Mouse (Mus musculus): ENCODE results near the gene Rpap1. TPM values are rescaled to one million over a fixed set of nuclear protein-coding genes. Genes with fewer than 3 reads are reported as not detected.

Rpap1 gene
- 10 to 100 TPM; 16.4 to 16.7 TPM for total RNA-seq (2021)
- long read RNA-seq, full-length matches to known transcripts: 2 of 10 reads
- long read RNA-seq, partial matches to known transcripts: 7 of 10 reads
- long read RNA-seq, other reads (novel, unspliced or antisense): 1 of 10 reads

GRCm38 (mm10) chr2:119787206-119787883 lies at the start of gene Rpap1:
Gene Rpap1 (minus strand): TSS chr2:119787537.
- DNase-seq (ENCODE audit: low spot score in 2 of 2): peak; percentile 83 to 87

- DNase-seq (ENCODE audit: low spot score in 2 of 2): no peak
Measured at GRCm38 (mm10) chr2:119834231-119834630, 46.9 kb upstream of the Rpap1 start.

- no peak for DNase-seq (ENCODE audit: low spot score in 2 of 2)
Measured at GRCm38 (mm10) chr2:119830579-119830978, 43.2 kb upstream of the Rpap1 start.

- DNase-seq (ENCODE audit: low spot score in 2 of 2): peak; percentile 61 to 68
Measured at GRCm38 (mm10) chr2:119821136-119821535, 33.8 kb upstream of the Rpap1 start.

GRCm38 (mm10) chr2:119818668-119819272 lies 31.4 kb upstream of the Rpap1 start:
- DNase-seq (ENCODE audit: low spot score in 2 of 2): no peak

- DNase-seq (ENCODE audit: low spot score in 2 of 2): peak; percentile 65 to 75
Measured at GRCm38 (mm10) chr2:119817047-119817446, 29.7 kb upstream of the Rpap1 start.

- DNase-seq (ENCODE audit: low spot score in 2 of 2): no peak
Measured at GRCm38 (mm10) chr2:119816611-119817010, 29.3 kb upstream of the Rpap1 start.

- peak; percentile 69 to 80 for DNase-seq (ENCODE audit: low spot score in 2 of 2)
Measured at GRCm38 (mm10) chr2:119814376-119814933, 27.1 kb upstream of the Rpap1 start.

GRCm38 (mm10) chr2:119811490-119812146 lies 24.3 kb upstream of the Rpap1 start:
- DNase-seq (ENCODE audit: low spot score in 2 of 2): no peak

- DNase-seq (ENCODE audit: low spot score in 2 of 2): no peak
Measured at GRCm38 (mm10) chr2:119810890-119811289, 23.6 kb upstream of the Rpap1 start.

- no peak for DNase-seq (ENCODE audit: low spot score in 2 of 2)
Measured at GRCm38 (mm10) chr2:119808881-119809280, 21.5 kb upstream of the Rpap1 start.

- no peak for DNase-seq (ENCODE audit: low spot score in 2 of 2)
Measured at GRCm38 (mm10) chr2:119808438-119808837, 21.1 kb upstream of the Rpap1 start.

- no peak for DNase-seq (ENCODE audit: low spot score in 2 of 2)
Measured at GRCm38 (mm10) chr2:119805536-119805935, 18.2 kb upstream of the Rpap1 start.

GRCm38 (mm10) chr2:119804776-119805175 lies 17.4 kb upstream of the Rpap1 start:
- no peak for DNase-seq (ENCODE audit: low spot score in 2 of 2)

- no peak for DNase-seq (ENCODE audit: low spot score in 2 of 2)
Measured at GRCm38 (mm10) chr2:119804275-119804628, 16.9 kb upstream of the Rpap1 start.

- DNase-seq (ENCODE audit: low spot score in 2 of 2): no peak
Measured at GRCm38 (mm10) chr2:119803618-119804274, 16.4 kb upstream of the Rpap1 start.

GRCm38 (mm10) chr2:119802767-119803617 lies 15.7 kb upstream of the Rpap1 start:
- no peak for DNase-seq (ENCODE audit: low spot score in 2 of 2)

GRCm38 (mm10) chr2:119800876-119801846 lies 13.8 kb upstream of the Rpap1 start:
- DNase-seq (ENCODE audit: low spot score in 2 of 2): no peak

- no peak for DNase-seq (ENCODE audit: low spot score in 2 of 2)
Measured at GRCm38 (mm10) chr2:119799961-119800550, 12.7 kb upstream of the Rpap1 start.
